Mouse (Mus musculus): ENCODE results near the gene Cnnm4. TPM values are rescaled to one million over a fixed set of nuclear protein-coding genes. Genes with fewer than 3 reads are reported as not detected.

Gene Cnnm4
- polyA plus RNA-seq, 1 experiment from 2014 or later, result 11.0 TPM

DNA sequence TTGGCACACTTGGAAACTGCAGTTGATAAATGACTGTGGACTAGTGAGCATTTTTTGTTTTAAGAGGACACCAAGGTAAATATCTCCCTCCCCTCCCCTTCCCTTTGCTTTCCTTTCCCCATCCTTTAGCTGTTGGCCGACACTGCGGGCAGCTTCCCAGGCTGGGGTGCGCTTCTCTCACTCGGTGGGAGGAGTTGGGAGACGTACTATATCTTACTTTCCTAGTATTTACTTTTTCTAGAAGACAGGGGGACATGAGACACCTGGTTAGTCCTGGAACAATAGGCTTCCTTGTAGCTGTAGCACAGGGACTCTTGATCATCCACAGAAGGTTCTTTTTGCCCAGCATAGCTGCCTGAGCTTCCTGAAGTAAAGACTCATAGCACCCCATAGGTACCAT, 52.6 kb downstream of the Cnnm4 start:
- Histone ChIP-seq H3K36me3 (ENCODE audit: control insufficient read depth, insufficient read depth) (peaks cover 26% of the 10 kb centered on the region), H3K4me1 (replicated peaks; ENCODE audit: control insufficient read depth, insufficient read depth, low read length) (peaks cover 23% of the 10 kb centered on the region)
- WGBS, result 82% methylated on average over 5 of the region's 5 CpGs

DNA sequence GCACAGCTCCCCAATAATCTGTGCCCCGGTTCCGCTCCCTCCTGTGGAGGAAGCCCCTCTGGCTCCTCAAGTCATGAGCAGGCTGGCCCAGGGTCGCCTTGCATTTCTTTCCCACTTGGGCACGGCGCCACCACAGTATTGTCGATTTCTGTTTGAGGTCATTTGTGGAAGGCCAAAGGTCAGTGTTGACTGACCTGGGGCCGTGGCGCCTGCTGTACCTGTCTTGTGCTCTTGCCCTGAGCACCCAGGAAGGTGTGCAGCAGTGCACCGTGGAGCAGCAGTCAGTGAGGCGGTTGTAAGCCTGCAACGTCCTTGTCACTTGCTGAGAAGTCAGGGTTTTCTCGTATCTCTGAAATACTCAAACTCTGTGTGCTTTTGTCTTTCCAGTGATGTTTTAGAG, 54.4 kb downstream of the Cnnm4 start:
- no peaks in the 10 kb centered on the region for H3K27me3 ChIP-seq (replicated peaks; ENCODE audit: control insufficient read depth, insufficient read depth, low read length)
- H3K4me2 ChIP-seq (ENCODE audit: low read length), result no peak overlapping the region
- H3K9ac ChIP-seq (replicated peaks; ENCODE audit: low read depth, low read length), result no peak overlapping the region
- H3K4me3 ChIP-seq (replicated peaks; ENCODE audit: low read length), result no peak overlapping the region
- ATAC-seq, result no peak
- no peaks in the 10 kb centered on the region for H3K9me3 ChIP-seq (ENCODE audit: control insufficient read depth, low read length)
- H3K27ac ChIP-seq (ENCODE audit: low read length), result no peak overlapping the region
- peaks cover 30% of the 10 kb centered on the region for H3K4me1 ChIP-seq (replicated peaks; ENCODE audit: control insufficient read depth, insufficient read depth, low read length)
- 95% methylated on average over 12 of the region's 12 CpGs for WGBS
- H3K36me3 ChIP-seq (ENCODE audit: control insufficient read depth, insufficient read depth), result peaks cover 16% of the 10 kb centered on the region

More for the DNA sequence above, 52.6 kb downstream of the Cnnm4 start:
- Histone ChIP-seq H3K4me2 (ENCODE audit: low read length) (no peak overlapping the region), H3K9me3 (ENCODE audit: control insufficient read depth, low read length) (no peaks in the 10 kb centered on the region), H3K27me3 (replicated peaks; ENCODE audit: control insufficient read depth, insufficient read depth, low read length) (no peaks in the 10 kb centered on the region), H3K9ac (replicated peaks; ENCODE audit: low read depth, low read length) (no peak overlapping the region), H3K4me3 (replicated peaks; ENCODE audit: low read length) (no peak overlapping the region), H3K27ac (ENCODE audit: low read length) (peak overlapping the region; percentile 20; the same call in 1 of the 2 replicates)
- ATAC-seq, result no peak

DNA sequence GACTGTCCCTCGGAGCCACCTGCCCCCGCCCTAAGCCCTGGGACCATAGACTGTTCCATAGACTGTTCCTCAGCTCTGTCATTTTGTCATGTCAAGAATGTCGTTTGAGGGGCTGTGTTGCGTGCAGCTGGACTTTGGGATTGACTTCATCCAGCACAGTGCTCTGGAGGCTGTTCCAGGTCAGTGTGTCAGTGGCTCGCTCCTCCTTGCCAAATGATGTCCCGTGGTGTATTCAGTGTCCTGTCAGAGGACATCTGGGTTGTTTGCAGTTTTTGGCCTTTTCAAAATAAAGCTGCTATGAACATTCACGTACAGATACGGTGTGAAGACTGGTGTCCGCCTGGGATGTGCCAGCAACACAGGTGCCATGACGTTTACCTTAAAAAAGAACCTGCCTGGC, 55.5 kb downstream of the Cnnm4 start:
- peaks cover 5% of the 10 kb centered on the region; the same call in 1 of the 2 replicates for H3K36me3 ChIP-seq (ENCODE audit: control insufficient read depth, insufficient read depth)

DNA sequence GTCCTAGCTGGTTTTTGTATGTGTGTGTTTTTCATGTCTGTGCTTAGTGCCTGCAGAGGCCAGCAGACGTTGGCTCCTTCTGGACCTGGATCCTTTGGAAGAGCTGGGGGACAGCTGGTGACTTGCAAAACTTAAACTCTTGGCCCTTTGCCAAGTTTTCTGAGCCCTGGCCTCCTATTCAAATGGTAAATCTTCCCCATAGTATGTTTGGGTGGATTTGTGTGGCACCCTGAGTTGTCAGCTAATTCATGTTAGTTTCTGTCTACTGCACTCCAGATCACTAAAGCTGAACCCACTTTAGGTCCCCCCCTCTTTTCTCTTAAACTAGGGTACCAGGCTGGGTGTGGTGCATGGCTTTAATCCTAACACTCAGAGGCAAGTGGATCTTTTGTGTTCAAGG, 56.9 kb downstream of the Cnnm4 start:
- Histone ChIP-seq H3K4me3 (replicated peaks; ENCODE audit: low read length) (no peak overlapping the region), H3K4me1 (replicated peaks; ENCODE audit: control insufficient read depth, insufficient read depth, low read length) (peaks cover 22% of the 10 kb centered on the region), H3K27me3 (replicated peaks; ENCODE audit: control insufficient read depth, insufficient read depth, low read length) (no peaks in the 10 kb centered on the region), H3K4me2 (ENCODE audit: low read length) (no peak overlapping the region), H3K9ac (replicated peaks; ENCODE audit: low read depth, low read length) (no peak overlapping the region), H3K36me3 (ENCODE audit: control insufficient read depth, insufficient read depth) (0 out of 2 replicates have a peak, but pooled peaks cover 4% of the 10 kb centered on the region), H3K9me3 (ENCODE audit: control insufficient read depth, low read length) (no peaks in the 10 kb centered on the region), H3K27ac (ENCODE audit: low read length) (peak overlapping the region; percentile 74)
- peak; percentile 65 for ATAC-seq
- WGBS, result 4% methylated on average over 1 of the region's 1 CpGs

More for the DNA sequence above, 55.5 kb downstream of the Cnnm4 start:
- Histone ChIP-seq H3K4me2 (ENCODE audit: low read length) (no peak overlapping the region), H3K27me3 (replicated peaks; ENCODE audit: control insufficient read depth, insufficient read depth, low read length) (no peaks in the 10 kb centered on the region), H3K9ac (replicated peaks; ENCODE audit: low read depth, low read length) (no peak overlapping the region), H3K4me1 (replicated peaks; ENCODE audit: control insufficient read depth, insufficient read depth, low read length) (peaks cover 30% of the 10 kb centered on the region), H3K27ac (ENCODE audit: low read length) (no peak overlapping the region), H3K9me3 (ENCODE audit: control insufficient read depth, low read length) (no peaks in the 10 kb centered on the region), H3K4me3 (replicated peaks; ENCODE audit: low read length) (no peak overlapping the region)
- WGBS, result 87% methylated on average over 10 of the region's 10 CpGs
- ATAC-seq, result no peak

DNA sequence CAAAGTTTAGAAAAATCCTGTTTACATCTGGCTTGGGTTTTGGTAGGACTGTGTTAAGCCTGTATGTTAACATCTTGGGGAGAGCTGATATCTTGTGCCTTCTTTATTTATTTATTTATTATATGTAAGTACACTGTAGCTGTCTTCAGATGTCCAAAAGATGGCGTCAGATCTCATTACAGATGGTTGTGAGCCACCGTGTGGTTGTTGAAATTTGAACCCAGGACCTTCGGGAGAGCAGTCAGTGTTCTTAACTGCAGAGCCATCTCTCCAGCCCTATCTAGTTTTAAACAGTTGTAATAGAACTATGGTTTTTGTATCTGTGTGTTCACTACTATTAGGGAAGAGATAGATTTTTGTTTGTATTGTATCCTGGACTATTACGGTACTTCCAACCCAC, 57.9 kb downstream of the Cnnm4 start:
- Histone ChIP-seq H3K36me3 (ENCODE audit: control insufficient read depth, insufficient read depth) (0 out of 2 replicates have a peak, but pooled peaks cover 4% of the 10 kb centered on the region), H3K4me3 (replicated peaks; ENCODE audit: low read length) (no peak overlapping the region), H3K9ac (replicated peaks; ENCODE audit: low read depth, low read length) (no peak overlapping the region), H3K4me1 (replicated peaks; ENCODE audit: control insufficient read depth, insufficient read depth, low read length) (peaks cover 15% of the 10 kb centered on the region), H3K4me2 (ENCODE audit: low read length) (no peak overlapping the region), H3K27ac (ENCODE audit: low read length) (no peak overlapping the region), H3K9me3 (ENCODE audit: control insufficient read depth, low read length) (no peaks in the 10 kb centered on the region), H3K27me3 (replicated peaks; ENCODE audit: control insufficient read depth, insufficient read depth, low read length) (no peaks in the 10 kb centered on the region)
- 93% methylated on average over 4 of the region's 4 CpGs for WGBS
- ATAC-seq, result no peak

DNA sequence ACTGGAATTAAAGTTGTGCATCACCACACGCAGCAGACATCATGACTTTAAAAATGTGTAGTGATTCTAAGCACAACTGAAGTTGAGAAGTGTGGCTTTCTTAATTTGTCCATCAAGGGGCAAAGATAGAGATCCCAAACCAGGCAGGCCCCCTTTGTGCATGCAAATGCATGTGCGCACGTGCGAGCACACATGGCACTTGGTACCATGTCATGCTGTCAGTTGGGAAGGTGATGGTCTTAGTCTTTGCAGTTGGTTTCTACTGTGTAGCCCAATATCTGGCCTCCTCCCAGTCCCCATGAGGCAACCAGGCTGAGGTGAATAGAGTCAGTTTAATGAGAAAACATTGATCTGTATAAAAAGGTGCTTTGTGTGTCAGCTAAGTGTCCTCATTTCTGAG, 58.5 kb downstream of the Cnnm4 start:
- Histone ChIP-seq H3K4me1 (replicated peaks; ENCODE audit: control insufficient read depth, insufficient read depth, low read length) (peaks cover 15% of the 10 kb centered on the region), H3K27ac (ENCODE audit: low read length) (no peak overlapping the region), H3K4me2 (ENCODE audit: low read length) (no peak overlapping the region), H3K36me3 (ENCODE audit: control insufficient read depth, insufficient read depth) (0 out of 2 replicates have a peak, but pooled peaks cover 4% of the 10 kb centered on the region), H3K4me3 (replicated peaks; ENCODE audit: low read length) (no peak overlapping the region), H3K27me3 (replicated peaks; ENCODE audit: control insufficient read depth, insufficient read depth, low read length) (no peaks in the 10 kb centered on the region), H3K9ac (replicated peaks; ENCODE audit: low read depth, low read length) (no peak overlapping the region), H3K9me3 (ENCODE audit: control insufficient read depth, low read length) (no peaks in the 10 kb centered on the region)
- WGBS, result 96% methylated on average over 4 of the region's 4 CpGs
- ATAC-seq, result no peak

DNA sequence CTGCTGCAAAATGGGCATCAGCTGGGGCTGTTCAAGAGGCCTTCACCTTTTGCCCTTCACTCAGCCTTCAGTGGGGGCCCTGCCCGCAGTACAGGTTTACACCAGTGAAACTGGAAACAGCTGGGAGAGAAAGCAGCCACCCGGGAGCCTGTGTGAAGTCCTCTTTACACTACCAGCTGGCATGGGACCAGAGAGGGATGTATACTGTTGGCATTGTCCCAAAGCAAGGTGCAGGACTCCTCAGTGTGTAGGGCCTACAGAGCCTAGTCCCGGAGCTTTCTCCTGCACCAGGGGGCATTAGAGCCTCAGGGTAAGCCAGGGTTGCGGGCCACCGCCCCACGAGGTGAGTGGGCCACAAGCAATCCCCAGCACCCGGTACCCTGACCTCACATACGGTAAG, 59.1 kb downstream of the Cnnm4 start:
- Histone ChIP-seq H3K9me3 (ENCODE audit: control insufficient read depth, low read length) (no peaks in the 10 kb centered on the region), H3K36me3 (ENCODE audit: control insufficient read depth, insufficient read depth) (0 out of 2 replicates have a peak, but pooled peaks cover under 1% of the 10 kb centered on the region), H3K27me3 (replicated peaks; ENCODE audit: control insufficient read depth, insufficient read depth, low read length) (no peaks in the 10 kb centered on the region), H3K4me3 (replicated peaks; ENCODE audit: low read length) (no peak overlapping the region), H3K4me1 (replicated peaks; ENCODE audit: control insufficient read depth, insufficient read depth, low read length) (peaks cover 15% of the 10 kb centered on the region), H3K27ac (ENCODE audit: low read length) (no peak overlapping the region), H3K9ac (replicated peaks; ENCODE audit: low read depth, low read length) (no peak overlapping the region), H3K4me2 (ENCODE audit: low read length) (no peak overlapping the region)
- WGBS, result 72% methylated on average over 8 of the region's 8 CpGs
- no peak for ATAC-seq

DNA sequence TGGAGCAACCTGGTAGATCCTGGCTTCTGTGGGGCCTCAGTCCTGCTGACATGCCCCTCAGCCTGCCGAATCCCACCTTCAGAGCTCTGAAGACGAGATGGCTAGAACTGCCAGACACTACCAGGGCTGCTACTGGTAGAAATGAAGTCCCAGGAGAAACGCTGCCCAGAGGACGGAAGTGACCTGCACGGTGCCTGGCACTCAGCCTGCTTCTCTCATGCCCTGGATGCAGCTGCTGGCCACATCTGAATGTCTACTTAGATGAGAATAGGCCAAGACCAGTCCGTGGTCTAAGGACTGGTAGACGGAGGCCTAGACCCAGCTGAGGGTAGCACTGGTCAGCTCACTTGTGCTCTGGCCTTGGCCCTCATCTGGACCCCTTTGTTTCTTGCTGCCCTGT, 59.5 kb downstream of the Cnnm4 start:
- Histone ChIP-seq H3K27me3 (replicated peaks; ENCODE audit: control insufficient read depth, insufficient read depth, low read length) (no peaks in the 10 kb centered on the region), H3K4me3 (replicated peaks; ENCODE audit: low read length) (no peak overlapping the region), H3K9ac (replicated peaks; ENCODE audit: low read depth, low read length) (no peak overlapping the region), H3K36me3 (ENCODE audit: control insufficient read depth, insufficient read depth) (no peaks in the 10 kb centered on the region), H3K4me2 (ENCODE audit: low read length) (no peak overlapping the region), H3K4me1 (replicated peaks; ENCODE audit: control insufficient read depth, insufficient read depth, low read length) (peaks cover 17% of the 10 kb centered on the region), H3K9me3 (ENCODE audit: control insufficient read depth, low read length) (no peaks in the 10 kb centered on the region), H3K27ac (ENCODE audit: low read length) (no peak overlapping the region)
- ATAC-seq, result no peak
- 94% methylated on average over 7 of the region's 7 CpGs for WGBS

DNA sequence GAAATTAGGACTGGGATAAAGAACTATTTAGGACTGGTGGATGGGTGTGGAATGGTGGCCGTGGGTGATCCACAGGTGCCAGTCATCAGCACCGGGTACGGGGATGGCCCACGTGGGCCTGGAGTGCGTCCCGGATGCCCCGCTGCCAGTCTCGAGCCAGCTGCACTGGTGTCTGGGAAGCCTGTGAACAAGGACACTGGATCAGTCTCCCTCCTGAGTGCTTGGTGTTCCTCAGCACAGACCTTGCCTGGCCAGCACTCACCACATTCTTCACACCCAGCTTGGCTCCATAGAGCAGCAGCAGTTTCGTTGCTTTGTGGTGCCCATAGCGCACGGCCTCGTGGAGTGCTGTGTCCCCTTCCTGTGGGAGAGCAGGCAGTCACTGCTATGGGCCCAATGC, 60.0 kb downstream of the Cnnm4 start:
- Histone ChIP-seq H3K4me3 (replicated peaks; ENCODE audit: low read length) (no peak overlapping the region), H3K27ac (ENCODE audit: low read length) (no peak overlapping the region), H3K4me2 (ENCODE audit: low read length) (no peak overlapping the region), H3K36me3 (ENCODE audit: control insufficient read depth, insufficient read depth) (no peaks in the 10 kb centered on the region), H3K9me3 (ENCODE audit: control insufficient read depth, low read length) (no peaks in the 10 kb centered on the region), H3K27me3 (replicated peaks; ENCODE audit: control insufficient read depth, insufficient read depth, low read length) (no peaks in the 10 kb centered on the region), H3K4me1 (replicated peaks; ENCODE audit: control insufficient read depth, insufficient read depth, low read length) (peaks cover 17% of the 10 kb centered on the region), H3K9ac (replicated peaks; ENCODE audit: low read depth, low read length) (no peak overlapping the region)
- no peak for ATAC-seq
- WGBS, result 87% methylated on average over 12 of the region's 12 CpGs

DNA sequence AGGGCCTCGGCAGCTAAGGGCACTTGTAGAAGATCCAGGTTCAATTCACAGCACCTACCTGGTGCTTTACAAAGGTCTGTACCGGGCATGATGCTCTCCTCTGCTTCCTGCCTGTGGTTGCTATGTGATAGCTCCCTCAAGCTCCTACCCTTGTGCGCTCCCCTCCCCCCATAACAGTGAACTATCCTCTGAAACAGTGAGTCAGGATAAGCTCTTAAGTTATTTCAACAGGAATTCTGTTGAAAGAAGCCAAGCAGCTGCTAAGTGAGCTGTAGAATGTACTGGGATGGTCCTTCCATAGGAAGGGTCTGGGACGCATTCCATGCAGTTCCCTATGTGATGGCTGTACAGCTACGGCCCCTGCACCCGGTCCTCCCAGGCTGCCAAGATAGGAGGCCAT, 62.1 kb downstream of the Cnnm4 start:
- H3K36me3 ChIP-seq (ENCODE audit: control insufficient read depth, insufficient read depth), result no peaks in the 10 kb centered on the region
- H3K4me1 ChIP-seq (replicated peaks; ENCODE audit: control insufficient read depth, insufficient read depth, low read length), result peaks cover 13% of the 10 kb centered on the region
- no peak overlapping the region for H3K4me3 ChIP-seq (replicated peaks; ENCODE audit: low read length)
- WGBS, result 87% methylated on average over 6 of the region's 6 CpGs
- ATAC-seq, result no peak
- no peak overlapping the region for H3K4me2 ChIP-seq (ENCODE audit: low read length)
- H3K9ac ChIP-seq (replicated peaks; ENCODE audit: low read depth, low read length), result no peak overlapping the region
- no peaks in the 10 kb centered on the region for H3K9me3 ChIP-seq (ENCODE audit: control insufficient read depth, low read length)
- no peaks in the 10 kb centered on the region for H3K27me3 ChIP-seq (replicated peaks; ENCODE audit: control insufficient read depth, insufficient read depth, low read length)
- H3K27ac ChIP-seq (ENCODE audit: low read length), result no peak overlapping the region

Data from forebrain, embryonic 16.5 days (tissue).